ENCODE assay signal across 8 mouse cellular contexts in genomic region chr1:119525004-119525444, GRCm38 (mm10). TPM values are rescaled to one million over a fixed set of nuclear protein-coding genes. Genes with fewer than 3 reads are reported as not detected.
DNase-seq lines count a peak whose midpoint lies in the region; ATAC-seq lines count a peak whose summit lies in the region.

No protein-coding gene starts in this region.

- H3K9ac ChIP-seq in liver, embryonic 11.5 days (ENCODE audit: low read depth, low read length): 0 out of 2 replicates have a peak overlapping the region, but pooled peaks have one; percentile 27
- H3K9ac ChIP-seq in heart, embryonic 14.5 days (ENCODE audit: low read length): peak overlapping the region; percentile 88
- H3K9ac ChIP-seq in midbrain, embryonic 13.5 days (replicated peaks): peak overlapping the region; percentile 83

- H3K27me3 ChIP-seq in liver, embryonic 11.5 days (replicated peaks; ENCODE audit: control insufficient read depth, insufficient read depth, low read length): no peaks in the 10 kb centered on the region
- H3K27me3 ChIP-seq in heart, embryonic 14.5 days (ENCODE audit: control insufficient read depth, insufficient read depth, low read length): no peaks in the 10 kb centered on the region
- no peaks in the 10 kb centered on the region for H3K27me3 ChIP-seq in midbrain, embryonic 13.5 days

- H3K27ac ChIP-seq in liver, embryonic 11.5 days (ENCODE audit: low read depth, low read length): no peak overlapping the region
- peak overlapping the region in 1 of 2 experiments; percentile 86; a peak in 2 of 4 replicates for H3K27ac ChIP-seq in heart, embryonic 14.5 days (replicated peaks in 1 of 2; ENCODE audit: control insufficient read depth in 1 of 2, insufficient read depth in 1 of 2, low read depth in 2 of 2, low read length in 2 of 2)
- H3K27ac ChIP-seq in midbrain, embryonic 13.5 days: peak overlapping the region; percentile 82; the same call in 1 of the 2 replicates

- peaks cover 28% of the 10 kb centered on the region for H3K36me3 ChIP-seq in liver, embryonic 11.5 days (ENCODE audit: control insufficient read depth, insufficient read depth, low read length)
- peaks cover 27% of the 10 kb centered on the region for H3K36me3 ChIP-seq in heart, embryonic 14.5 days (ENCODE audit: control insufficient read depth, insufficient read depth, low read length)
- peaks cover 28% of the 10 kb centered on the region for H3K36me3 ChIP-seq in midbrain, embryonic 13.5 days

- H3K4me1 ChIP-seq in liver, embryonic 11.5 days (replicated peaks; ENCODE audit: control insufficient read depth, insufficient read depth, low read length): peaks cover 14% of the 10 kb centered on the region
- peaks cover 15 to 28% of the 10 kb centered on the region in 2 experiments for H3K4me1 ChIP-seq in heart, embryonic 14.5 days (ENCODE audit: control insufficient read depth in 2 of 2, insufficient read depth in 2 of 2, low read length in 2 of 2)
- H3K4me1 ChIP-seq in midbrain, embryonic 13.5 days (replicated peaks): peaks cover 37% of the 10 kb centered on the region

- no peak for ATAC-seq in liver, embryonic 11.5 days (replicated peaks; ENCODE audit: low FRiP score)
- no peak for ATAC-seq in heart, embryonic 14.5 days (ENCODE audit: insufficient number of reproducible peaks, insufficient read depth, low FRiP score, low read depth)
- ATAC-seq in midbrain, embryonic 13.5 days: no peak

- no peak for DNase-seq in liver, embryonic 11.5 days (ENCODE audit: low spot score)
- no peak for DNase-seq in liver
- DNase-seq in cerebellum, postnatal 25 days: peak; percentile 37 to 47
- peak; percentile 59 to 60 for DNase-seq in kidney, postnatal 25 days
- DNase-seq in urinary bladder, postnatal 25 days (ENCODE audit: low spot score): no peak
- DNase-seq in frontal cortex, postnatal 14 days (ENCODE audit: low spot score in 2 of 2): no peak

- 27% methylated on average over 5 of the region's 5 CpGs for WGBS in liver, embryonic 11.5 days
- 11% methylated on average over 5 of the region's 5 CpGs for WGBS in heart, embryonic 14.5 days
- 12% methylated on average over 5 of the region's 5 CpGs for WGBS in midbrain, embryonic 13.5 days

- peak overlapping the region; percentile 94 for H3K4me2 ChIP-seq in liver, embryonic 11.5 days
- H3K4me2 ChIP-seq in heart, embryonic 14.5 days (ENCODE audit: low read length): peak overlapping the region; percentile 92
- peak overlapping the region; percentile 83 for H3K4me2 ChIP-seq in midbrain, embryonic 13.5 days (replicated peaks)

- peaks cover 8% of the 10 kb centered on the region; the same call in 1 of the 2 replicates for H3K9me3 ChIP-seq in liver, embryonic 11.5 days (ENCODE audit: control insufficient read depth, low read length)
- 0 out of 2 replicates have a peak, but pooled peaks cover 12% of the 10 kb centered on the region for H3K9me3 ChIP-seq in heart, embryonic 14.5 days (ENCODE audit: control insufficient read depth, low read length)
- H3K9me3 ChIP-seq in midbrain, embryonic 13.5 days: 0 out of 2 replicates have a peak, but pooled peaks cover 8% of the 10 kb centered on the region

- peak overlapping the region; percentile 63 for H3K4me3 ChIP-seq in liver, embryonic 11.5 days (ENCODE audit: low read depth, low read length)
- H3K4me3 ChIP-seq in heart, embryonic 14.5 days (ENCODE audit: control insufficient read depth in 1 of 2, insufficient read depth in 1 of 2, low read depth in 1 of 2, low read length in 2 of 2): peak overlapping the region; percentile 69 to 70; a peak in 3 of 4 replicates
- peak overlapping the region; percentile 70 for H3K4me3 ChIP-seq in midbrain, embryonic 13.5 days (replicated peaks)

RNA-seq across cellular contexts. Expression of gene Tmem185b, which starts 0.9 kb away (rescaled TPM):
- 17.6 and 21.7 TPM in 2 replicates for polyA plus RNA-seq in liver, embryonic 11.5 days (2014; fragmentation: Nextera tagmentation; extraction: Ambion mirVana)
- polyA plus RNA-seq in heart, embryonic 14.5 days (2014; fragmentation: Nextera tagmentation; extraction: Ambion mirVana): 25.6 and 25.7 TPM in 2 replicates
- 18.6 and 23.0 TPM in 2 replicates for polyA plus RNA-seq in midbrain, embryonic 13.5 days (2015; fragmentation: Nextera tagmentation; extraction: Ambion mirVana)

RNA-seq across cellular contexts. Expression of gene Ralb, which starts 20.4 kb away (rescaled TPM):
- 92.1 and 96.8 TPM in 2 replicates for polyA plus RNA-seq in liver, embryonic 11.5 days (2014; fragmentation: Nextera tagmentation; extraction: Ambion mirVana)
- polyA plus RNA-seq in heart, embryonic 14.5 days (2014; fragmentation: Nextera tagmentation; extraction: Ambion mirVana): 116 and 127 TPM in 2 replicates
- polyA plus RNA-seq in midbrain, embryonic 13.5 days (2015; fragmentation: Nextera tagmentation; extraction: Ambion mirVana): 56.3 and 58.7 TPM in 2 replicates

Comparison
In these comparisons a context has a peak if more than half of its experiments do, and no peak if none do; other contexts are left out.
1. DNase-seq: peak in cerebellum, postnatal 25 days (2 of 2) and kidney, postnatal 25 days (2 of 2); none in liver, embryonic 11.5 days (single experiment), liver (single experiment), urinary bladder, postnatal 25 days (single experiment) and frontal cortex, postnatal 14 days (0 of 2).
2. H3K9ac ChIP-seq: peak in every context shown above with its lines; median percentile 88 in heart, embryonic 14.5 days; 83 in midbrain, embryonic 13.5 days; 27 in liver, embryonic 11.5 days.
3. Peak in every context shown above with its lines, with median percentiles within 50 percentile points of each other: H3K4me2 ChIP-seq and H3K4me3 ChIP-seq.